Mouse (Mus musculus) stomach, postnatal 0 days (tissue): ENCODE measurements around the gene Igsf8.

Experiments
- CTCF ChIP-seq: IDR thresholded peaks from 2 replicates; pipeline ENCODE4 v1.5.1; 2016; ENCODE audit warnings: antibody characterized with exemption, low read depth, mild to moderate bottlenecking, moderate library complexity
- EP300 ChIP-seq: optimal IDR thresholded peaks from 2 replicates; pipeline ENCODE3; 2016; ENCODE audit warnings: antibody characterized with exemption

DNA sequence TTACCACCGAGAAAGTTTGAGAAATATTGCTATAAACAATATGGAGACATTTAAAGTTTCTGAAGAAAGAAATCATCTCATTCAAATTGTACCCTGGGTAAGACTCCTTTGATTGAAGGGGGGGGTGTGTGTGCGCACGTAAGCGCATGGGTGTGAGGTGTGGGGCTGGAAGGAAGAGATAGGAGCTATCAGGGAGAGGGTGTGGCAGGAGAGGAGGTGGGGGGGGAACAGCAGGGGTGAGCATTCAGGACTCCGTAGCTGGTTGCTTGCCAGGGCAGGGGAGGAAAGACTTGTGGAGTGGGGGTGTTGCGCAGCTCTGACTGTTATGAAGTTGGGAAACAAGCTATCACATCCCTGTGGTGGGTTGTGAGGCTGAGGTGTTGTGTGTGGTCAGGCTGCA lies 43.0 kb downstream of the Igsf8 start:
- no peak for TF ChIP-seq CTCF
- TF ChIP-seq EP300, result no peak
